Mouse (Mus musculus) kidney, embryonic 16.5 days (tissue): ENCODE data around the gene Peg3. TPM values are rescaled to one million over a fixed set of nuclear protein-coding genes. Genes with fewer than 3 reads are reported as not detected.

ENCODE experiments used
- ATAC-seq: fragments of 200-750 bp; cut with Nextera tagmentation; 2 replicates; pipeline ENCODE4 v1.8.0; 2017; ENCODE audit warnings: moderate TSS enrichment; ENCODE audit not compliant: low FRiP score, low TSS enrichment
- H3K27ac ChIP-seq: fragments of 300-500 bp; sonication (generic); 2 replicates; pipeline ENCODE4 v1.5.1; 2014; ENCODE audit warnings: low read length
- H3K27me3 ChIP-seq: fragments of 300-500 bp; sonication (generic); 2 replicates; pipeline ENCODE4 v1.6.1; 2014; ENCODE audit warnings: low read length, control low read depth, mixed read lengths; ENCODE audit not compliant: insufficient read depth
- H3K36me3 ChIP-seq: fragments of 300-500 bp; sonication (generic); 2 replicates; pipeline ENCODE4 v1.6.1; 2014; ENCODE audit warnings: low read length, control low read depth, mixed read lengths; ENCODE audit not compliant: insufficient read depth
- H3K4me1 ChIP-seq: fragments of 300-500 bp; sonication (generic); 2 replicates; pipeline ENCODE4 v1.6.1; 2014; ENCODE audit warnings: low read length, control low read depth, mixed read lengths; ENCODE audit not compliant: insufficient read depth
- H3K4me2 ChIP-seq: fragments of 300-500 bp; sonication (generic); replicated peaks from 2 replicates; pipeline ENCODE4 v1.6.1; 2014; ENCODE audit warnings: low read depth, low read length
- H3K4me3 ChIP-seq: fragments of 300-500 bp; sonication (generic); 2 replicates; pipeline ENCODE4 v1.5.1; 2014; ENCODE audit warnings: mild to moderate bottlenecking, low read length
- H3K9ac ChIP-seq: fragments of 300-500 bp; sonication (generic); replicated peaks from 2 replicates; pipeline ENCODE4 v1.6.1; 2014; ENCODE audit warnings: low read length
- H3K9me3 ChIP-seq: fragments of 300-500 bp; sonication (generic); 2 replicates; pipeline ENCODE4 v1.6.1; 2016; ENCODE audit warnings: low read length, control low read depth
- WGBS: fragments of 180-500 bp; shearing (Covaris S2); extraction: QIAGEN DNeasy Blood & Tissue Kit; methylation state at CpG from one replicate; pipeline ENCODE4 v1.1.7; 2014; 5-methylcytosine and 5-hydroxymethylcytosine counted together
- polyA plus RNA-seq: library from polyadenylated mRNA; unstranded; fragments of >200 nt; fragmentation: Nextera tagmentation; extraction: Ambion mirVana; gene quantifications from 2 replicates; pipeline ENCODE4 v1.2.1, GENCODE M21; 2015

The Peg3 gene
- polyA plus RNA-seq, 1 experiment from 2014 or later, result 145 TPM

DNA sequence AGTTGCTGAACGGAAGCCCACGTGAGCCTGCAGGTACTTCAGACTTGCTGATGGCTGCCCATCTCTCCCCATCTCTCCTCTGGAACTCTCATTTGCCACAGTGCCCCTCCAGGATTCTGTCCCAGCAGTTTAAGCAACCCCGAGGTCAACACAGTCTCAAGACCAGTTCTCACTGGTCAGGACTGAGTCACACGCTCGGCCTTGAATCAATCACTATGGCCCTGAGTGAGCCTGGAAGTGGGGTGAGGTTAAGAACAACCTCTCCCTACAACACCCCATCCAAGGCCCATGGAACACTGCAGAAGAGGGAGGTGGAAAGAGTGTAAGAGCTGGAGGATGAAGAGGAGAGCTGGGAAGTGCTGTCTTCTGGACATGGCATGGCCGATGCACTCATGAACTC is 44.7 kb downstream of the Peg3 start:
- Histone ChIP-seq H3K4me1 (no peaks in the 10 kb centered on the region), H3K9ac (no peak overlapping the region), H3K27me3 (no peaks in the 10 kb centered on the region), H3K4me3 (no peak overlapping the region), H3K27ac (no peak overlapping the region), H3K36me3 (no peaks in the 10 kb centered on the region), H3K9me3 (no peaks in the 10 kb centered on the region), H3K4me2 (no peak overlapping the region)
- 93% methylated on average over 6 of the region's 6 CpGs for WGBS
- no peak for ATAC-seq

GRCm38 (mm10) chr7:6666726-6667125 is 63.5 kb downstream of the Peg3 start:
- Histone ChIP-seq H3K27me3 (no peaks in the 10 kb centered on the region), H3K4me1 (no peaks in the 10 kb centered on the region), H3K4me2 (no peak overlapping the region), H3K9me3 (no peaks in the 10 kb centered on the region), H3K36me3 (no peaks in the 10 kb centered on the region), H3K4me3 (no peak overlapping the region), H3K27ac (no peak overlapping the region), H3K9ac (no peak overlapping the region)
- WGBS, result 46% methylated on average over 3 of the region's 3 CpGs
- ATAC-seq, result no peak

- Histone ChIP-seq H3K4me3 (no peak overlapping the region), H3K4me2 (no peak overlapping the region), H3K36me3 (no peaks in the 10 kb centered on the region), H3K9ac (no peak overlapping the region), H3K27ac (no peak overlapping the region), H3K9me3 (no peaks in the 10 kb centered on the region), H3K4me1 (no peaks in the 10 kb centered on the region), H3K27me3 (no peaks in the 10 kb centered on the region)
- 70% methylated on average over 7 of the region's 7 CpGs for WGBS
- ATAC-seq, result no peak
Observed at GRCm38 (mm10) chr7:6663430-6663829, 66.8 kb downstream of the Peg3 start.

DNA sequence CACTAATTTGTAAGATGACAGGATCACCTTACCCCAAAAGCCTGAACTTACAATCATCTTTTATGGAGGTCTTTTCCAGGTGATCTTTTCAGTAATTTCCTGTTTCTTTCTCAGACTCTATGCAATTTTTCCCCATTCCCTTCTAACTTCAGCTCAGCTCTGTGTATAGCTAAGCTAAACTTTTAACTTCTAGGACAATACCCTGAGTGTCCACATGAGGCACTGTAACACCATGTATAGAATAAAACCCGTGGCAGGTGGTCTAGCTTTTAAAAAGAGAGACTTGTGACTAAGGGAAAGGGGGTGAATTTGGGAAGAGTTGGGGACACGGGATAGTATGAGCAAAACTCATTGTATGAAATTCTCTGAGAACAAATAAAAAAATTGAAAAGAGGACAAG is 70.6 kb downstream of the Peg3 start:
- H3K36me3 ChIP-seq, result no peaks in the 10 kb centered on the region
- no peaks in the 10 kb centered on the region for H3K27me3 ChIP-seq
- no peak overlapping the region for H3K4me3 ChIP-seq
- WGBS, result 21% methylated on average over 2 of the region's 2 CpGs
- no peak overlapping the region for H3K4me2 ChIP-seq
- H3K4me1 ChIP-seq, result no peaks in the 10 kb centered on the region
- no peak overlapping the region for H3K9ac ChIP-seq
- ATAC-seq, result peak; percentile 65; the same call in 1 of the 2 replicates
- no peaks in the 10 kb centered on the region for H3K9me3 ChIP-seq
- no peak overlapping the region for H3K27ac ChIP-seq

- H3K9ac ChIP-seq, result no peak overlapping the region
- no peaks in the 10 kb centered on the region for H3K4me1 ChIP-seq
- WGBS, result 88% methylated on average over 7 of the region's 7 CpGs
- no peak overlapping the region for H3K4me2 ChIP-seq
- ATAC-seq, result no peak
- no peaks in the 10 kb centered on the region for H3K36me3 ChIP-seq
- no peak overlapping the region for H3K4me3 ChIP-seq
- H3K27me3 ChIP-seq, result no peaks in the 10 kb centered on the region
- no peaks in the 10 kb centered on the region for H3K9me3 ChIP-seq
- no peak overlapping the region for H3K27ac ChIP-seq
Observed at GRCm38 (mm10) chr7:6658606-6659005, 71.6 kb downstream of the Peg3 start.

Other genes starting within 250 kb of the Peg3 start
- not detected in 2 replicates for gene Olfr5, start 243.5 kb downstream of the Peg3 start, polyA plus RNA-seq
- not detected in 2 replicates for gene Olfr1347, start 230.7 kb downstream of the Peg3 start, polyA plus RNA-seq
- gene Olfr1348, start 221.7 kb downstream of the Peg3 start, polyA plus RNA-seq, result not detected in 2 replicates
- gene Olfr1349, start 207.5 kb downstream of the Peg3 start, polyA plus RNA-seq, result not detected in 2 replicates
- gene Olfr1350, start 165.6 kb downstream of the Peg3 start, polyA plus RNA-seq, result not detected in 2 replicates
- gene Zim1, start 34.0 kb downstream of the Peg3 start, polyA plus RNA-seq, result 3.1 and 3.8 TPM in 2 replicates
- gene Usp29, start 147 bp upstream of the Peg3 start, polyA plus RNA-seq, result 5.2 and 6.5 TPM in 2 replicates